Mouse (Mus musculus): ENCODE measurements around the gene Il19. TPM values are rescaled to one million over a fixed set of nuclear protein-coding genes. Genes with fewer than 3 reads are reported as not detected.

Gene Il19
- not detected in 2 replicates for polyA plus RNA-seq (2015; fragmentation: Nextera tagmentation; extraction: Ambion mirVana)

GRCm38 (mm10) chr1:130940065-130940687, at the start of gene Il19:
Gene Il19 (minus strand): TSS chr1:130940115.
- Histone ChIP-seq H3K9me3 (no peaks in the 10 kb centered on the region), H3K4me3 (no peak within 1 kb of the TSS), H3K4me2 (no peak within 1 kb of the TSS), H3K27me3 (replicated peaks) (peaks cover 9% of the 10 kb centered on the region; the same call in 1 of the 2 replicates), H3K9ac (no peak within 1 kb of the TSS), H3K27ac (replicated peaks) (no peak within 1 kb of the TSS), H3K4me1 (no peaks in the 10 kb centered on the region), H3K36me3 (no peaks in the 10 kb centered on the region)
- ATAC-seq (ENCODE audit: extremely low read depth, insufficient number of reproducible peaks, low FRiP score, low TSS enrichment) = no peak
- 38% methylated on average over 4 of the region's 4 CpGs for WGBS

- H3K27ac ChIP-seq (replicated peaks) = no peak overlapping the region
- no peaks in the 10 kb centered on the region for H3K27me3 ChIP-seq (replicated peaks)
- H3K4me2 ChIP-seq = no peak overlapping the region
- no peaks in the 10 kb centered on the region for H3K4me1 ChIP-seq
- 77% methylated on average over 3 of the region's 3 CpGs for WGBS
- ATAC-seq (ENCODE audit: extremely low read depth, insufficient number of reproducible peaks, low FRiP score, low TSS enrichment) = no peak
- no peak overlapping the region for H3K9ac ChIP-seq
- no peak overlapping the region for H3K4me3 ChIP-seq
- H3K9me3 ChIP-seq = no peaks in the 10 kb centered on the region
- no peaks in the 10 kb centered on the region for H3K36me3 ChIP-seq
These were observed 49.4 kb upstream of the Il19 start for GRCm38 (mm10) chr1:130989331-130989730.

DNA sequence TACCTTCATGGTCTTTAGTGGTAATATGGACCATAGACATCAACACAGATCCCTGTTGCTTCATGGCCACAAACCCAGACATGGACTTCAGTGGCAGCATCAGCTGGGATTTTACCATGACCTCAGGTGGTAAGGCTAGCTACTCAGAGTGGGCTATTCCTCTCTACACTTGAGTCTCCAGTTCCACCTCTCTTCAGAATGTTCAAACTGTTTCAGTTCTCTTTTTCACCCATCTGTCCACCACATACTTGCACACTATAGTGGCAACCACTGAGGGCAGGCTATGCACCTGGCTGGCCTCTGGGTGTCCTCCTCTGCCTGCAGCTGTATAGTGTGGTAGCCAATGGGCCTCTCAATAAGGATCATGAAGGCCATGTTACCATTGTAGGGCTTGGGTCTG, 47.5 kb upstream of the Il19 start:
- no peak for ATAC-seq (ENCODE audit: extremely low read depth, insufficient number of reproducible peaks, low FRiP score, low TSS enrichment)
- Histone ChIP-seq H3K27ac (replicated peaks) (no peak overlapping the region), H3K4me3 (no peak overlapping the region), H3K4me2 (no peak overlapping the region), H3K4me1 (no peaks in the 10 kb centered on the region), H3K36me3 (no peaks in the 10 kb centered on the region), H3K9me3 (no peaks in the 10 kb centered on the region), H3K9ac (no peak overlapping the region), H3K27me3 (replicated peaks) (no peaks in the 10 kb centered on the region)

- Histone ChIP-seq H3K27me3 (replicated peaks) (no peaks in the 10 kb centered on the region), H3K36me3 (no peaks in the 10 kb centered on the region), H3K9ac (no peak overlapping the region), H3K4me2 (no peak overlapping the region), H3K9me3 (no peaks in the 10 kb centered on the region), H3K27ac (replicated peaks) (no peak overlapping the region), H3K4me1 (no peaks in the 10 kb centered on the region), H3K4me3 (no peak overlapping the region)
- ATAC-seq (ENCODE audit: extremely low read depth, insufficient number of reproducible peaks, low FRiP score, low TSS enrichment) = no peak
- WGBS = 78% methylated on average over 5 of the region's 5 CpGs
These were observed 47.1 kb upstream of the Il19 start for GRCm38 (mm10) chr1:130987001-130987400.

GRCm38 (mm10) chr1:130984441-130984840, 44.5 kb upstream of the Il19 start:
- WGBS = 51% methylated on average over 7 of the region's 7 CpGs
- no peak for ATAC-seq (ENCODE audit: extremely low read depth, insufficient number of reproducible peaks, low FRiP score, low TSS enrichment)
- Histone ChIP-seq H3K27me3 (replicated peaks) (no peaks in the 10 kb centered on the region), H3K36me3 (no peaks in the 10 kb centered on the region), H3K4me3 (no peak overlapping the region), H3K4me1 (no peaks in the 10 kb centered on the region), H3K9me3 (no peaks in the 10 kb centered on the region), H3K9ac (no peak overlapping the region), H3K27ac (replicated peaks) (no peak overlapping the region), H3K4me2 (no peak overlapping the region)

- no peak for ATAC-seq (ENCODE audit: extremely low read depth, insufficient number of reproducible peaks, low FRiP score, low TSS enrichment)
- H3K4me3 ChIP-seq = no peak overlapping the region
- H3K27ac ChIP-seq (replicated peaks) = no peak overlapping the region
These were observed 39.5 kb upstream of the Il19 start for GRCm38 (mm10) chr1:130979455-130979854.

DNA sequence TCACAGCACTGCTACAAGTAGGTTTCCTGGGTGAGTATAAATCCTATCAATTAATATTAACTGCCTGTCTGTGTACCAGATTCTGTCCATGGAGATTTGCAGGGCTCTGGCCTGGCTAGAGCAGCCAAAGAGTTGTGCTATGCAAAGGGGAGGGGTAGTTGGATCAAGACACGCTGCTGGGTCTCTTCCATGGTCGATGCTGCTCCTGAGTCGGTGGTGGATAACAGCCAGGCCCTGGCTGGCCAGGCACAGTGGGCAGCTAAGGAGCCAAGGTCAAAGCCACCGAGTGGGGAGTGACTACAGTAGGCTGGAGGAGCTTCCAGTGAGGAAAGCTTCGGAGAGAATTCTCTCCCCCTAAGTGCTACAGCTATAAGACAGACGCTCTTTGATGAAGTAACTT, 24.0 kb upstream of the Il19 start:
- Histone ChIP-seq H3K4me1 (no peaks in the 10 kb centered on the region), H3K27me3 (replicated peaks) (no peaks in the 10 kb centered on the region), H3K4me3 (no peak overlapping the region), H3K4me2 (no peak overlapping the region), H3K9ac (no peak overlapping the region), H3K9me3 (no peaks in the 10 kb centered on the region), H3K36me3 (no peaks in the 10 kb centered on the region), H3K27ac (replicated peaks) (no peak overlapping the region)
- 72% methylated on average over 6 of the region's 6 CpGs for WGBS
- ATAC-seq (ENCODE audit: extremely low read depth, insufficient number of reproducible peaks, low FRiP score, low TSS enrichment) = no peak

More at GRCm38 (mm10) chr1:130979455-130979854, 39.5 kb upstream of the Il19 start:
- Histone ChIP-seq H3K4me2 (no peak overlapping the region), H3K9ac (no peak overlapping the region), H3K36me3 (no peaks in the 10 kb centered on the region), H3K27me3 (replicated peaks) (no peaks in the 10 kb centered on the region), H3K4me1 (no peaks in the 10 kb centered on the region), H3K9me3 (no peaks in the 10 kb centered on the region)
- WGBS = 62% methylated on average over 1 of the region's 1 CpGs

GRCm38 (mm10) chr1:130946920-130947319, 7.0 kb upstream of the Il19 start:
- no peaks in the 10 kb centered on the region for H3K9me3 ChIP-seq
- H3K4me1 ChIP-seq = no peaks in the 10 kb centered on the region; the same call in 1 of the 2 replicates
- WGBS = 22% methylated on average over 6 of the region's 6 CpGs

GRCm38 (mm10) chr1:130941801-130942200, 1.9 kb upstream of the Il19 start:
- Histone ChIP-seq H3K4me3 (no peak overlapping the region), H3K36me3 (no peaks in the 10 kb centered on the region), H3K4me1 (no peaks in the 10 kb centered on the region), H3K4me2 (no peak overlapping the region), H3K27me3 (replicated peaks) (peaks cover 9% of the 10 kb centered on the region; the same call in 1 of the 2 replicates), H3K27ac (replicated peaks) (no peak overlapping the region), H3K9me3 (no peaks in the 10 kb centered on the region), H3K9ac (no peak overlapping the region)
- WGBS = 25% methylated on average over 3 of the region's 3 CpGs
- ATAC-seq (ENCODE audit: extremely low read depth, insufficient number of reproducible peaks, low FRiP score, low TSS enrichment) = no peak

More at GRCm38 (mm10) chr1:130946920-130947319, 7.0 kb upstream of the Il19 start:
- H3K36me3 ChIP-seq = no peaks in the 10 kb centered on the region
- no peak overlapping the region for H3K27ac ChIP-seq (replicated peaks)
- 0 out of 2 replicates have a peak, but pooled peaks cover 7% of the 10 kb centered on the region for H3K27me3 ChIP-seq (replicated peaks)
- H3K9ac ChIP-seq = no peak overlapping the region
- no peak overlapping the region for H3K4me2 ChIP-seq
- H3K4me3 ChIP-seq = no peak overlapping the region
- no peak for ATAC-seq (ENCODE audit: extremely low read depth, insufficient number of reproducible peaks, low FRiP score, low TSS enrichment)

DNA sequence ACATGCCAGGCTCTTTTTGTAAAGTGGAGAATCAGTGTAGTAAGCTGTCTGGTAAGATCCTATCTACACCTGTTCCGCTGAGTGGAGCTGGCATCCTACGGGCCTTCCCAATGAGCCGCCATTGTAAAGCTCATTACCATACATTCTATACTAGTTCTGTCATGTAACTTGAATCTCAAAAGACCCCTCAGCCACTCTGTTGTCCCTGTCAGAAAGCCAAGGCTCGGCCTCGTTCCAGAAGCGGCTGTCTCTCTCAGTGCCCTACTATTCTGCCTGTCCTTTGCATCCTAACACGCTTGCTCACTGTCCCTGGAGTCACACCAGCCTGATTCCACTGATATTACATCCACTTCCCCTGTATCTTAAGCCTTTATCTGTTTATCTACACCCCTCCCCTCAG, 1.7 kb downstream of the Il19 start:
- H3K4me3 ChIP-seq = no peak overlapping the region
- H3K9me3 ChIP-seq = no peaks in the 10 kb centered on the region
- H3K9ac ChIP-seq = no peak overlapping the region
- no peaks in the 10 kb centered on the region for H3K36me3 ChIP-seq
- H3K4me1 ChIP-seq = no peaks in the 10 kb centered on the region
- WGBS = 85% methylated on average over 7 of the region's 7 CpGs
- ATAC-seq (ENCODE audit: extremely low read depth, insufficient number of reproducible peaks, low FRiP score, low TSS enrichment) = no peak
- no peak overlapping the region for H3K27ac ChIP-seq (replicated peaks)
- H3K27me3 ChIP-seq (replicated peaks) = peaks cover 3% of the 10 kb centered on the region; the same call in 1 of the 2 replicates
- no peak overlapping the region for H3K4me2 ChIP-seq

- Histone ChIP-seq H3K4me3 (no peak overlapping the region), H3K4me2 (no peak overlapping the region), H3K9me3 (no peaks in the 10 kb centered on the region), H3K27me3 (replicated peaks) (peaks cover 3% of the 10 kb centered on the region; the same call in 1 of the 2 replicates), H3K27ac (replicated peaks) (no peak overlapping the region), H3K36me3 (no peaks in the 10 kb centered on the region), H3K9ac (no peak overlapping the region), H3K4me1 (no peaks in the 10 kb centered on the region)
- WGBS = 85% methylated on average over 4 of the region's 4 CpGs
- no peak for ATAC-seq (ENCODE audit: extremely low read depth, insufficient number of reproducible peaks, low FRiP score, low TSS enrichment)
These were observed 2.7 kb downstream of the Il19 start for GRCm38 (mm10) chr1:130937170-130937569.

- no peaks in the 10 kb centered on the region for H3K9me3 ChIP-seq
- no peak overlapping the region for H3K4me2 ChIP-seq
- no peak overlapping the region for H3K9ac ChIP-seq
- no peak overlapping the region for H3K27ac ChIP-seq (replicated peaks)
- H3K36me3 ChIP-seq = no peaks in the 10 kb centered on the region
- no peak overlapping the region for H3K4me3 ChIP-seq
- H3K27me3 ChIP-seq (replicated peaks) = peaks cover 3% of the 10 kb centered on the region; the same call in 1 of the 2 replicates
- ATAC-seq (ENCODE audit: extremely low read depth, insufficient number of reproducible peaks, low FRiP score, low TSS enrichment) = no peak
- WGBS = 57% methylated on average over 6 of the region's 6 CpGs
- H3K4me1 ChIP-seq = no peaks in the 10 kb centered on the region
These were observed 3.6 kb downstream of the Il19 start for GRCm38 (mm10) chr1:130936351-130936750.
